Mouse (Mus musculus): ENCODE data around the gene Ranbp17.

DNA sequence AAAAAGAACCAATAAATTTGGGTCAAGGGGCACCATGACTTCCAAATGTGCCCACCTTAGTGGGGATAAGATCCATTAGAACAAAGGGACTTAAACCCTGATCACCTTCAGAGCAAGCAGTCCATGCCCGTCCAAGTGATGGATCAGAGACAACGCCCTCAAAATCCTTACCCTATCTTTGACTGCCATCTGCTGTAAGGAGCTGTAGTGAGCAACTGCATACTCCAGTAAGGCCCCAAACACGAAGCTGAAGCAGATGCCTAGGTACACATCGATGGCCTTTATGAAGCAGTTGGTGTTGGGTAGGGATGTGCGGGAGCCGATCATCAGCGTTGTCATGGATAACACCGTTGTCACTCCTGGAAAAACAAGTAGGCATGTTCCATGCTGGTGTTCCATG, 40.6 kb upstream of the Ranbp17 start:
- TF ChIP-seq CTCF (IDR thresholded peaks at IDR 0.05; ENCODE audit: control insufficient read depth, insufficient read depth, insufficient replicate concordance, low read depth, low read length) (no peak), POLR2A (IDR thresholded peaks at IDR 0.05; ENCODE audit: control insufficient read depth, low read depth, low read length) (no peak)
